ENCODE assay signal across 25 mouse cellular contexts in the genomic region with DNA sequence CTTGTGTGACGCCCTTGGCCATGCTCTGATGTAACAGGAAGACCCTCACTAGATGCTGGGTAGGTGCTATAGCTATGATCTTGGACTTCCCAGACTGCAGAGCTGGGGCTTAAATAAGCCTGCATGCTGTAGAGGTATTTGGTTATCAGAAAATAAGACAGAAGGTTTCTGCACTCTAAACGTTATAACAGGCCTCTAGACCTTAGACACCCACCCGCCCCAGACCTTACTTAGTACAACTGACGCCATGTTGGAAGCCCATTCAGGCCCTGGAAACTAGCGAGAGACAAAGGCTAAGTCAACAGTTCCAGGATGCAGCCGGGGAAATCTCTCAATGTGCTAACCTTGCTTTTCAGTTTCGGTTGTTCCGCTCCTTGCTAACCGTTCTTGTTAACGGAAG. TPM values are rescaled to one million over a fixed set of nuclear protein-coding genes. Genes with fewer than 3 reads are reported as not detected.
DNase-seq lines count a peak whose midpoint lies in the region; ATAC-seq lines count a peak whose summit lies in the region.
"Had no signal": no experiment of that assay in that cellular context is flagged by ENCODE, and none has a peak within 500 bp of the region (broad histone marks: within the 10 kb centered on the region; RNA-seq: fewer than 3 reads in every experiment).

No protein-coding gene starts in this region.

- H3K27me3 ChIP-seq in midbrain, embryonic 11.5 days (ENCODE audit: control insufficient read depth, insufficient read depth, low read length): no peaks in the 10 kb centered on the region
- H3K27me3 ChIP-seq in midbrain, embryonic 16.5 days (ENCODE audit: control insufficient read depth, insufficient read depth, low read depth, low read length): no peaks in the 10 kb centered on the region
- no peaks in the 10 kb centered on the region for H3K27me3 ChIP-seq in liver, embryonic 11.5 days (replicated peaks; ENCODE audit: control insufficient read depth, insufficient read depth, low read length)
- H3K27me3 ChIP-seq: embryonic facial prominence, embryonic 12.5 days; forebrain, embryonic 13.5 days; forebrain, embryonic 15.5 days; Patski had no signal

- H3K4me1 ChIP-seq in midbrain, embryonic 11.5 days (ENCODE audit: control insufficient read depth, insufficient read depth, low read length): no peaks in the 10 kb centered on the region
- H3K4me1 ChIP-seq in midbrain, embryonic 16.5 days (ENCODE audit: control insufficient read depth, insufficient read depth, low read length): no peaks in the 10 kb centered on the region
- H3K4me1 ChIP-seq in liver, embryonic 11.5 days (replicated peaks; ENCODE audit: control insufficient read depth, insufficient read depth, low read length): peaks cover 3% of the 10 kb centered on the region
- H3K4me1 ChIP-seq: embryonic facial prominence, embryonic 12.5 days; forebrain, embryonic 13.5 days had no signal

- H3K9me3 ChIP-seq in midbrain, embryonic 11.5 days (ENCODE audit: control insufficient read depth, low read length): no peaks in the 10 kb centered on the region
- no peaks in the 10 kb centered on the region for H3K9me3 ChIP-seq in midbrain, embryonic 16.5 days (replicated peaks; ENCODE audit: control insufficient read depth, low read length, poor library complexity, severe bottlenecking)
- H3K9me3 ChIP-seq in liver, embryonic 11.5 days (ENCODE audit: control insufficient read depth, low read length): no peaks in the 10 kb centered on the region
- H3K9me3 ChIP-seq: embryonic facial prominence, embryonic 12.5 days; forebrain, embryonic 13.5 days; forebrain, embryonic 15.5 days had no signal

- H3K9ac ChIP-seq in midbrain, embryonic 11.5 days (ENCODE audit: low read length): no peak overlapping the region
- no peak overlapping the region for H3K9ac ChIP-seq in midbrain, embryonic 16.5 days (ENCODE audit: low read depth, low read length)
- no peak overlapping the region for H3K9ac ChIP-seq in liver, embryonic 11.5 days (ENCODE audit: low read depth, low read length)
- H3K9ac ChIP-seq: embryonic facial prominence, embryonic 12.5 days; forebrain, embryonic 13.5 days; forebrain, embryonic 15.5 days had no signal

- DNase-seq in heart, adult 11 months: peak; percentile 70
- no peak for DNase-seq in heart, postnatal 4 days
- peak; percentile 26 for DNase-seq in midbrain, embryonic 11.5 days (ENCODE audit: low spot score, missing footprints)
- peak; percentile 27 for DNase-seq in induced T-regulatory cell, adult 2 months (ENCODE audit: low read depth)
- no peak for DNase-seq in liver, embryonic 11.5 days (ENCODE audit: low spot score)
- DNase-seq: adrenal gland, adult 8-10 months; adrenal gland, postnatal 14 days; adrenal gland, postnatal 36 days; cerebellum, adult 11-12 months; cerebellum, adult 2 months; cerebellum, adult 9-10 months; cerebellum, postnatal 10 days; cerebellum, postnatal 25 days had no signal

- H3K4me2 ChIP-seq in midbrain, embryonic 11.5 days: no peak overlapping the region
- H3K4me2 ChIP-seq in midbrain, embryonic 16.5 days (ENCODE audit: low read length): no peak overlapping the region
- no peak overlapping the region for H3K4me2 ChIP-seq in liver, embryonic 11.5 days
- H3K4me2 ChIP-seq: embryonic facial prominence, embryonic 12.5 days; forebrain, embryonic 13.5 days; forebrain, embryonic 15.5 days had no signal

- no peak for ATAC-seq in midbrain, embryonic 11.5 days (ENCODE audit: low FRiP score)
- no peak for ATAC-seq in midbrain, embryonic 16.5 days
- ATAC-seq in liver, embryonic 11.5 days (replicated peaks; ENCODE audit: low FRiP score): no peak
- ATAC-seq: activated CD4-positive, CD25-positive, alpha-beta regulatory T cell, adult 4 months; forebrain, embryonic 13.5 days; forebrain, embryonic 15.5 days; Patski had no signal

- H3K27ac ChIP-seq in midbrain, embryonic 11.5 days (ENCODE audit: low read depth, low read length): no peak overlapping the region
- H3K27ac ChIP-seq in midbrain, embryonic 16.5 days (ENCODE audit: low read length): no peak overlapping the region
- no peak overlapping the region for H3K27ac ChIP-seq in liver, embryonic 11.5 days (ENCODE audit: low read depth, low read length)
- H3K27ac ChIP-seq: embryonic facial prominence, embryonic 10.5 days; embryonic facial prominence, embryonic 12.5 days; forebrain, embryonic 13.5 days; forebrain, embryonic 15.5 days had no signal

- no peak overlapping the region for H3K4me3 ChIP-seq in midbrain, embryonic 11.5 days (ENCODE audit: low read depth, low read length)
- no peak overlapping the region for H3K4me3 ChIP-seq in midbrain, embryonic 16.5 days (ENCODE audit: low read depth, low read length)
- H3K4me3 ChIP-seq in liver, embryonic 11.5 days (ENCODE audit: low read depth, low read length): no peak overlapping the region
- H3K4me3 ChIP-seq: embryonic facial prominence, embryonic 10.5 days; embryonic facial prominence, embryonic 12.5 days; forebrain, embryonic 13.5 days; forebrain, embryonic 15.5 days had no signal

- H3K36me3 ChIP-seq in midbrain, embryonic 11.5 days (ENCODE audit: control insufficient read depth, insufficient read depth, low read length): no peaks in the 10 kb centered on the region
- no peaks in the 10 kb centered on the region for H3K36me3 ChIP-seq in midbrain, embryonic 16.5 days (ENCODE audit: control insufficient read depth, insufficient read depth, low read length)
- no peaks in the 10 kb centered on the region for H3K36me3 ChIP-seq in liver, embryonic 11.5 days (ENCODE audit: control insufficient read depth, insufficient read depth, low read length)
- H3K36me3 ChIP-seq: embryonic facial prominence, embryonic 10.5 days; embryonic facial prominence, embryonic 12.5 days; forebrain, embryonic 15.5 days; G1E had no signal

- 87% methylated on average over 10 of the region's 10 CpGs for WGBS in midbrain, embryonic 11.5 days
- WGBS in midbrain, embryonic 16.5 days: 89% methylated on average over 10 of the region's 10 CpGs
- WGBS in liver, embryonic 11.5 days: 80% methylated on average over 10 of the region's 10 CpGs

RNA-seq across cellular contexts. Expression of gene 1700012B07Rik, which starts 44.2 kb away (rescaled TPM):
- not detected for total RNA-seq in heart, postnatal 4 days (2021)
- not detected in 2 replicates for polyA plus RNA-seq in midbrain, embryonic 11.5 days (2014; fragmentation: Nextera tagmentation; extraction: Ambion mirVana)
- not detected in 2 replicates for polyA plus RNA-seq in midbrain, embryonic 16.5 days (2015; fragmentation: Nextera tagmentation; extraction: Ambion mirVana)
- not detected in 2 replicates for polyA plus RNA-seq in liver, embryonic 11.5 days (2014; fragmentation: Nextera tagmentation; extraction: Ambion mirVana)
- total RNA-seq: adrenal gland, adult 18-20 months; adrenal gland, adult 8-10 months; adrenal gland, postnatal 14 days; adrenal gland, postnatal 36 days had no signal
- polyA plus RNA-seq: cerebellum, adult 2 months; cortical plate, adult 2 months; embryonic facial prominence, embryonic 10.5 days; embryonic facial prominence, embryonic 12.5 days; embryonic facial prominence, embryonic 14.5 days; forebrain, embryonic 11.5 days; forebrain, embryonic 13.5 days; forebrain, embryonic 15.5 days; G1E; Patski had no signal

Comparison
In these comparisons a context has a peak if more than half of its experiments do, and no peak if none do; other contexts are left out.
1. DNase-seq: peak in heart, adult 11 months (single experiment), midbrain, embryonic 11.5 days (single experiment) and induced T-regulatory cell, adult 2 months (single experiment); none in heart, postnatal 4 days (single experiment) and liver, embryonic 11.5 days (single experiment).